Mouse (Mus musculus): ENCODE measurements at regions not wholly inside any gene's neighbourhood (a gene's known extent, or its start where the extent isn't known, plus 50 kb on each side); places are given as distances from the start of the nearest gene placed in this dataset.
A peak's percentile ranks its signal among the peaks of the same experiment; 100 is the strongest.
"Not testable (repeated sequence)": the region's sequence is repeated elsewhere in the genome, so short reads cannot be mapped to it uniquely, and the experiment has no call there.

GRCm38 (mm10) chr4:8084954-8085639 is 153.7 kb downstream of the Car8 start:
- H3K4me2 ChIP-seq (ENCODE audit: low read depth, low read length), result no peak overlapping the region
- WGBS, result 29% methylated on average over 16 of the region's 16 CpGs
- H3K4me1 ChIP-seq (ENCODE audit: control insufficient read depth, insufficient read depth, low read length), result no peaks in the 10 kb centered on the region

GRCm38 (mm10) chr4:8079349-8079748 is 159.5 kb downstream of the Car8 start:
- no peaks in the 10 kb centered on the region for H3K9me3 ChIP-seq (replicated peaks; ENCODE audit: control insufficient read depth, low read length)
- H3K4me1 ChIP-seq (ENCODE audit: control insufficient read depth, insufficient read depth, low read length), result no peaks in the 10 kb centered on the region
- no peaks in the 10 kb centered on the region for H3K36me3 ChIP-seq (replicated peaks; ENCODE audit: control insufficient read depth, insufficient read depth, low read depth, low read length)
- no peak overlapping the region for H3K9ac ChIP-seq (replicated peaks; ENCODE audit: low read length)
- no peak for ATAC-seq (replicated peaks; ENCODE audit: insufficient number of reproducible peaks, low FRiP score, low TSS enrichment, low read depth)
- WGBS, result 74% methylated on average over 4 of the region's 4 CpGs
- H3K4me3 ChIP-seq (ENCODE audit: low read depth, low read length), result no peak overlapping the region
- no peak overlapping the region for H3K27ac ChIP-seq (replicated peaks; ENCODE audit: low read depth, low read length)
- no peaks in the 10 kb centered on the region for H3K27me3 ChIP-seq (ENCODE audit: control insufficient read depth, insufficient read depth, low read length)
- no peak overlapping the region for H3K4me2 ChIP-seq (ENCODE audit: low read depth, low read length)
- DNase-seq (ENCODE audit: low spot score), result no peak

More at GRCm38 (mm10) chr4:8084954-8085639, 153.7 kb downstream of the Car8 start:
- H3K36me3 ChIP-seq (replicated peaks; ENCODE audit: control insufficient read depth, insufficient read depth, low read depth, low read length), result no peaks in the 10 kb centered on the region
- H3K27ac ChIP-seq (replicated peaks; ENCODE audit: low read depth, low read length), result no peak overlapping the region
- no peak overlapping the region for H3K9ac ChIP-seq (replicated peaks; ENCODE audit: low read length)
- peak; percentile 72; the same call in 1 of the 2 replicates for ATAC-seq (replicated peaks; ENCODE audit: insufficient number of reproducible peaks, low FRiP score, low TSS enrichment, low read depth)
- H3K27me3 ChIP-seq (ENCODE audit: control insufficient read depth, insufficient read depth, low read length), result no peaks in the 10 kb centered on the region
- H3K4me3 ChIP-seq (ENCODE audit: low read depth, low read length), result no peak overlapping the region
- peak; percentile 91 for DNase-seq (ENCODE audit: low spot score)
- H3K9me3 ChIP-seq (replicated peaks; ENCODE audit: control insufficient read depth, low read length), result no peaks in the 10 kb centered on the region

- WGBS, result 39% methylated on average over 6 of the region's 6 CpGs
- no peak overlapping the region for H3K27ac ChIP-seq (replicated peaks; ENCODE audit: low read depth, low read length)
- ATAC-seq (replicated peaks; ENCODE audit: insufficient number of reproducible peaks, low FRiP score, low TSS enrichment, low read depth) (peak; percentile 62; the same call in 1 of the 2 replicates), DNase-seq (ENCODE audit: low spot score) (peak; percentile 60)
- no peaks in the 10 kb centered on the region for H3K9me3 ChIP-seq (replicated peaks; ENCODE audit: control insufficient read depth, low read length)
- H3K27me3 ChIP-seq (ENCODE audit: control insufficient read depth, insufficient read depth, low read length), result no peaks in the 10 kb centered on the region
- no peaks in the 10 kb centered on the region for H3K36me3 ChIP-seq (replicated peaks; ENCODE audit: control insufficient read depth, insufficient read depth, low read depth, low read length)
- no peak overlapping the region for H3K9ac ChIP-seq (replicated peaks; ENCODE audit: low read length)
- no peak overlapping the region for H3K4me2 ChIP-seq (ENCODE audit: low read depth, low read length)
- no peaks in the 10 kb centered on the region for H3K4me1 ChIP-seq (ENCODE audit: control insufficient read depth, insufficient read depth, low read length)
- H3K4me3 ChIP-seq (ENCODE audit: low read depth, low read length), result no peak overlapping the region
These were observed 165.8 kb downstream of the Car8 start for GRCm38 (mm10) chr4:8072989-8073573.

- not testable (repeated sequence) for ATAC-seq (replicated peaks; ENCODE audit: insufficient number of reproducible peaks, low FRiP score, low TSS enrichment, low read depth); H3K36me3 ChIP-seq (replicated peaks; ENCODE audit: control insufficient read depth, insufficient read depth, low read depth, low read length); H3K4me1 ChIP-seq (ENCODE audit: control insufficient read depth, insufficient read depth, low read length); DNase-seq (ENCODE audit: low spot score); H3K4me2 ChIP-seq (ENCODE audit: low read depth, low read length); H3K27ac ChIP-seq (replicated peaks; ENCODE audit: low read depth, low read length); H3K4me3 ChIP-seq (ENCODE audit: low read depth, low read length); H3K9ac ChIP-seq (replicated peaks; ENCODE audit: low read length); H3K27me3 ChIP-seq (ENCODE audit: control insufficient read depth, insufficient read depth, low read length); H3K9me3 ChIP-seq (replicated peaks; ENCODE audit: control insufficient read depth, low read length)
These were observed 168.1 kb downstream of the Car8 start for GRCm38 (mm10) chr4:8070693-8071092.

- no peaks in the 10 kb centered on the region for H3K9me3 ChIP-seq (replicated peaks; ENCODE audit: control insufficient read depth, low read length)
- WGBS, result 21% methylated on average over 2 of the region's 2 CpGs
These were observed 170.8 kb downstream of the Car8 start for GRCm38 (mm10) chr4:8068086-8068485.

GRCm38 (mm10) chr4:8041776-8042175 is 197.1 kb downstream of the Car8 start:
- Histone ChIP-seq H3K36me3 (replicated peaks; ENCODE audit: control insufficient read depth, insufficient read depth, low read depth, low read length) (no peaks in the 10 kb centered on the region), H3K27ac (replicated peaks; ENCODE audit: low read depth, low read length) (no peak overlapping the region), H3K9ac (replicated peaks; ENCODE audit: low read length) (no peak overlapping the region), H3K4me3 (ENCODE audit: low read depth, low read length) (no peak overlapping the region), H3K27me3 (ENCODE audit: control insufficient read depth, insufficient read depth, low read length) (no peaks in the 10 kb centered on the region), H3K4me1 (ENCODE audit: control insufficient read depth, insufficient read depth, low read length) (no peaks in the 10 kb centered on the region), H3K4me2 (ENCODE audit: low read depth, low read length) (no peak overlapping the region), H3K9me3 (replicated peaks; ENCODE audit: control insufficient read depth, low read length) (no peaks in the 10 kb centered on the region)
- DNase-seq (ENCODE audit: low spot score) (no peak), ATAC-seq (replicated peaks; ENCODE audit: insufficient number of reproducible peaks, low FRiP score, low TSS enrichment, low read depth) (no peak)
- WGBS, result 60% methylated on average over 4 of the region's 4 CpGs

More at GRCm38 (mm10) chr4:8068086-8068485, 170.8 kb downstream of the Car8 start:
- Histone ChIP-seq H3K9ac (replicated peaks; ENCODE audit: low read length) (no peak overlapping the region), H3K4me2 (ENCODE audit: low read depth, low read length) (no peak overlapping the region), H3K27me3 (ENCODE audit: control insufficient read depth, insufficient read depth, low read length) (no peaks in the 10 kb centered on the region), H3K4me3 (ENCODE audit: low read depth, low read length) (no peak overlapping the region), H3K36me3 (replicated peaks; ENCODE audit: control insufficient read depth, insufficient read depth, low read depth, low read length) (no peaks in the 10 kb centered on the region), H3K4me1 (ENCODE audit: control insufficient read depth, insufficient read depth, low read length) (no peaks in the 10 kb centered on the region), H3K27ac (replicated peaks; ENCODE audit: low read depth, low read length) (no peak overlapping the region)
- ATAC-seq (replicated peaks; ENCODE audit: insufficient number of reproducible peaks, low FRiP score, low TSS enrichment, low read depth), result no peak
- no peak for DNase-seq (ENCODE audit: low spot score)

GRCm38 (mm10) chr4:8037863-8038262 is 201.0 kb downstream of the Car8 start:
- ATAC-seq (replicated peaks; ENCODE audit: insufficient number of reproducible peaks, low FRiP score, low TSS enrichment, low read depth) (no peak), DNase-seq (ENCODE audit: low spot score) (no peak)
- 93% methylated on average over 1 of the region's 1 CpGs for WGBS
- Histone ChIP-seq H3K4me3 (ENCODE audit: low read depth, low read length) (no peak overlapping the region), H3K36me3 (replicated peaks; ENCODE audit: control insufficient read depth, insufficient read depth, low read depth, low read length) (no peaks in the 10 kb centered on the region), H3K27me3 (ENCODE audit: control insufficient read depth, insufficient read depth, low read length) (no peaks in the 10 kb centered on the region), H3K4me2 (ENCODE audit: low read depth, low read length) (no peak overlapping the region), H3K4me1 (ENCODE audit: control insufficient read depth, insufficient read depth, low read length) (no peaks in the 10 kb centered on the region), H3K9ac (replicated peaks; ENCODE audit: low read length) (no peak overlapping the region), H3K27ac (replicated peaks; ENCODE audit: low read depth, low read length) (no peak overlapping the region), H3K9me3 (replicated peaks; ENCODE audit: control insufficient read depth, low read length) (no peaks in the 10 kb centered on the region)

- H3K4me2 ChIP-seq (ENCODE audit: low read depth, low read length); H3K36me3 ChIP-seq (replicated peaks; ENCODE audit: control insufficient read depth, insufficient read depth, low read depth, low read length); H3K4me3 ChIP-seq (ENCODE audit: low read depth, low read length); ATAC-seq (replicated peaks; ENCODE audit: insufficient number of reproducible peaks, low FRiP score, low TSS enrichment, low read depth); H3K9me3 ChIP-seq (replicated peaks; ENCODE audit: control insufficient read depth, low read length); H3K27ac ChIP-seq (replicated peaks; ENCODE audit: low read depth, low read length); DNase-seq (ENCODE audit: low spot score); H3K27me3 ChIP-seq (ENCODE audit: control insufficient read depth, insufficient read depth, low read length); H3K4me1 ChIP-seq (ENCODE audit: control insufficient read depth, insufficient read depth, low read length); H3K9ac ChIP-seq (replicated peaks; ENCODE audit: low read length): not testable (repeated sequence)
- WGBS, result 82% methylated on average over 1 of the region's 1 CpGs
These were observed 205.4 kb downstream of the Car8 start for GRCm38 (mm10) chr4:8033402-8033801.

All from embryonic facial prominence, embryonic 11.5 days (tissue).